Mouse (Mus musculus) layer of hippocampus, adult 9-10 months (tissue): ENCODE measurements around the gene Thsd4.
"Not testable (repeated sequence)": the region's sequence is repeated elsewhere in the genome, so short reads cannot be mapped to it uniquely, and the experiment has no call there.

Experiments
- DNase-seq: peaks from one replicate; pipeline ENCODE4 v3.0.0; 2022; ENCODE audit warnings: low spot score

Gene Thsd4

GRCm38 (mm10) chr9:59943826-59944225 is 578.0 kb downstream of the Thsd4 start:
- DNase-seq: no peak

- DNase-seq: no peak
Observed at GRCm38 (mm10) chr9:59942501-59943085, 579.3 kb downstream of the Thsd4 start.

- no peak for DNase-seq
Observed at GRCm38 (mm10) chr9:59941885-59942350, 579.9 kb downstream of the Thsd4 start.

GRCm38 (mm10) chr9:59940913-59941884 is 580.6 kb downstream of the Thsd4 start:
- DNase-seq: no peak

GRCm38 (mm10) chr9:59939691-59940090 is 582.2 kb downstream of the Thsd4 start:
- DNase-seq: no peak

- no peak for DNase-seq
Observed at GRCm38 (mm10) chr9:59938529-59938928, 583.3 kb downstream of the Thsd4 start.

- not testable (repeated sequence) for DNase-seq
Observed at GRCm38 (mm10) chr9:59935866-59936265, 586.0 kb downstream of the Thsd4 start.

GRCm38 (mm10) chr9:59930248-59930647 is 591.6 kb downstream of the Thsd4 start:
- DNase-seq: no peak
